Mouse (Mus musculus) lung, postnatal 0 days (tissue): ENCODE measurements around the gene Jam2.

Experiments
- CTCF ChIP-seq: IDR thresholded peaks from 2 replicates; pipeline ENCODE4 v1.5.1; 2016; ENCODE audit warnings: antibody characterized with exemption, mild to moderate bottlenecking
- EP300 ChIP-seq: IDR thresholded peaks from 2 replicates; pipeline ENCODE4 v1.6.1; 2016; ENCODE audit warnings: antibody characterized with exemption, mild to moderate bottlenecking, control low read depth

DNA sequence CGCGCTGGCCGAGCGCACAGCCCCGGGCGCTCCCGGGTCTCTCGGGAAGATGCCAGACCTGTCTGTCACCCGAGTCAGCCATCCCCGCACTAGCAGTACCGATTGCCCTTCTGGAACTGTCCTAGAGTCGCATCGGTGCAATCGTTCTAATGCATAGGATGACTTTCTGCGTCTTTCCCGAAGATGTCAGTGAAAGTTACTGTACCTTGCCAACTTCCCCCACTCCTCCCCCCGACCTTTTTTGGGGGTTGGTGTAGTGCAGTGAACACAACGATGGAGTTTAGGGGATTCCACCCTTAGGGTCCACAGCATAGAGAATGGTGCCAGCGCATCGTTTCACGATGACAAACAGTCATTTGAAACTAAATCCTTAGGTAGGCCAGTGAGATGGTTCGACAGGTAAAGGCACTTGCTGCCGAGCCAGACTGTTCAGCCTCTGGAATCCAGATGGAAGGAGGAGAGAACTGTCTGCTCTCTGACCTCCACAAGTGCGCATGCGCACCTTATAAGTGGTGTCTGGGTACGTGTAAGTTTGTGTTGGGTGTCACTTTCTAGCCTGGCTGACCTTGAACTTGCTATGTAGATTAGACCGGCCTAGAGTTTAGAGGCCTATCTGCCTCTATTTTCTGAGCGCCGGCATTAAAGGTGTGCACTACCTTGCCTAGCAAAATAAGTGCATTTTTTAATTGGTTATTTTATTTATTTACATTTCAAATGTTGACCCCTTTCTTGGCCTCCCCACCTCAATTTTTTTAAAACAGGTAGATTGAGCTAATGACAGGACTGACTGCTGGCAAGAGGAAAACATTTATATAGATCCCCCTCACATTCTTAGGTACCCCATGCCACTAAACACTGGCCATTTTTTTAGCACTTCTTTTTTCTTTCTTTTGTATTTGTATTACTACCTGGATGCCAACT is 62.2 kb downstream of the Jam2 start:
- TF ChIP-seq CTCF (no peak), EP300 (no peak)
